Mouse (Mus musculus) T-helper 2 cell (primary cell): Measurements from ENCODE around the gene Sap30bp.

Source experiments
- in situ Hi-C: fragments of 300-600 bp; cut with MboI, MseI; formaldehyde crosslinking; loops from one replicate; pipeline ENCODE4 v1.15.1; 2025; ENCODE audit warnings: high pct_unique_total_duplicates

The Sap30bp gene

GRCm38 (mm10) chr11:115955195-115955858 is 22.2 kb downstream of the Sap30bp start:
- in situ Hi-C loops: no loop called here

DNA sequence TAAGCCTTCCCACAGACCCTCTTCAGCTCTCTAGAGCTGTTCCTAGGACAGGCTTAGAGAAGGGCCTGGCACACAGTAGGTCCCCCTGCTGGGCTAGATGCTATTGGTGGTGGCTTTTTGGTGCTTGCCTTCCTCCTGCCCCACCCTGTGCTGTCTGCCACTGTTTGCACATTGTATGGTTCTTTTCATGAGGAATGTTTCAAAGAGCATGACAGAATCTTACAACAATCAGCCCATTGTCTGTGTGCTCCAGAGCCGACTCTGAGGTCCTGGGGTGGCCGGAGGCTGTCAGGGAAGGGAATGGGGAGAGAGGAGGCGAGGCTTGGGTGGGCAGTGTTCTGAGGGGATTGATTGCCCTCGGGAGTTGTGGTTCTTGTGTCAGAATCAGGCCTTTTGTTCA is 23.4 kb downstream of the Sap30bp start:
- in situ Hi-C loops: no loop called here

GRCm38 (mm10) chr11:115957971-115958370 is 24.9 kb downstream of the Sap30bp start:
- in situ Hi-C loops: no loop called here

DNA sequence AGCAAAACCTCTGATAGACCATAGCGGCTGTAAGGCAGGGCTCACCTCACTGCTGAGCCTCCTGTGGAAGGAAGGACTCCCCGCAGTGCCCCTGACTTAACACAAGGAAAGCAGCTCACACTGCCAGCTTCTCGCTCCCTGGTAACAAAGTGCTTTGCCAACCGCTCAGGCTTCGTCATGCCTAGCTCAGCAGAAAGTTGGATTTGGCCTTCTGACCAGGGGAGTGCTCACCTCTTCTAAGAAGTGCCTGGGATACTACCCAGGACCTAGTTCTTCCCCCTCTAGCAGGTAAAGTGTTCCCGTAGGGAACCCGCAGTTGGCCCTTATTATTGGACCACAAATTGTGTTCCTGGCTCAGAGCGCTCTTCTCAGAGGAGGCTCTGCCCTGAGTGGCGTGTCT is 25.9 kb downstream of the Sap30bp start:
- in situ Hi-C loops: no loop called here

DNA sequence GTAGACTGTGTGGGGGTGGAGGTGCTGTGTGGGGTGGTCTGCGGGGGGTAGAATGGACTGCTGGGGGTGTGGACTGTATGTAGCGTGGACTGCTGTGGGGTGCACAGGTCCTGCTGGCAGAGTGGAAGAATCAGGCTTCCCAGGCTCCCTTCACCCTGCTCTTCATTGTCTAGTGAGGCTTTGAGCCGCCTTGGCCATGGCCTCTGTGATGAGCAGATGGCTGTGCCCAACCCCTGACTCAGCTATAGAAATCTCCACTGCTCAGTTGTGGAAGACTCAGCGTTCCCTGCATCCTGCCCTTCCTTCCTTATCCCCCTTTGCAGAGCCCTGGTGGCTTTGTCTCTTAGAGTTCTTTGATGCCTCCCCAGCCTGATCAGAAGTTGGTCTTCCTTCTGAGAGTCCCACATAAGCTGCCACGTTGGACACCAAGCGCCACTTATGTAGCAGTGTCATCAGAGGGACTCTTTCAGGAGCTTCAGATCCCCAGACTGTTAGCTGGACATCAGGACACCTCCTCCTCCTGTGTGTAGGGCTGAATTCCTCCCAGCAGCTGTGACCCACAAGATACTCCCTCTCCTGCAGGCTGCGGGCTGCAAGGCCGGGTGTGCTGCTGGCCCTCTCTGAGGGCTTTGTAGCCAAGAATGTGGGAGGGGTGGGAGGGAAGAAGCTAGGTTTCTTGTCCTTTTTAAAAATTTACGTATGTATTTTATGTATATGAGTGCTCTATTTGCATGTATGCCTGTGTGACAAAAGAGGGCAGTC is 29.8 kb downstream of the Sap30bp start:
- in situ Hi-C loops: loop anchor here (10.0 kb wide), 1 partner anchor 702 kb away; no protein-coding TSS in a partner anchor

- in situ Hi-C loops: loop anchor here (10.0 kb wide), 1 partner anchor 700 kb away; no protein-coding TSS in a partner anchor
Measured at GRCm38 (mm10) chr11:115964977-115965604, 32.0 kb downstream of the Sap30bp start.

DNA sequence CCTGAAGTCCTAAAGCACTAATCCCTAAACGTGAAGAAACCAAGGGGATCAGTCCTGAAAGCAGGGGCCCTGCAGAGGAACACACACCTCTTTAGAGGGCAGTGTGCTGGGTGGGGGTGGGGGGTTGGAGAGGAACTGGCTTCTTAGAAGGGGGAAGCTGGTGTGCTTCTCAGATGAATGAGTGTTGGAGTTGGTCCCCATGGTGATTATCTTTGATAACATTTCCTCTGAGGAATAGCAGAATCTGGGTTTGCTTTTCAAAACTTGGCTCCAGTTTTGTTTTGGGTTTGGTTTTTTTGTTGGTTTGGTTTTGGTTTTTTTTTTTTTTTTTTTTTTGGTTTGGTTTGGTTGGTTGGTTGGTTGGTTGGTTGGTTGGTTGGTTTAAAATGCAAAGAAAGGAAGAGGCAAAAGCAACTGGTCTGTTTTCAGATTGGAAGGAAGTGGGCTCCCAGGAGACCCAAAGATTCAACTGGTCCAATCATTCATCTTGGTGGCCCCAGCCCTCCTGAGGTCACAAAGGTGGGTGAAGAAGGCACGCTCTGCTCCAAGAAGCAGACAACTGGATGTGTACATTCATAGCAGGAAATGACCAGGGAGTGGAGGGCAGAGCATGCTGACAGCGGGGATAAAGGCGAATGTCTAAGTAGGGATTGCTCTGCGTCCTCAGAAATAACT is 35.8 kb downstream of the Sap30bp start:
- in situ Hi-C loops: loop anchor here (10.0 kb wide), 1 partner anchor 696 kb away; no protein-coding TSS in a partner anchor

DNA sequence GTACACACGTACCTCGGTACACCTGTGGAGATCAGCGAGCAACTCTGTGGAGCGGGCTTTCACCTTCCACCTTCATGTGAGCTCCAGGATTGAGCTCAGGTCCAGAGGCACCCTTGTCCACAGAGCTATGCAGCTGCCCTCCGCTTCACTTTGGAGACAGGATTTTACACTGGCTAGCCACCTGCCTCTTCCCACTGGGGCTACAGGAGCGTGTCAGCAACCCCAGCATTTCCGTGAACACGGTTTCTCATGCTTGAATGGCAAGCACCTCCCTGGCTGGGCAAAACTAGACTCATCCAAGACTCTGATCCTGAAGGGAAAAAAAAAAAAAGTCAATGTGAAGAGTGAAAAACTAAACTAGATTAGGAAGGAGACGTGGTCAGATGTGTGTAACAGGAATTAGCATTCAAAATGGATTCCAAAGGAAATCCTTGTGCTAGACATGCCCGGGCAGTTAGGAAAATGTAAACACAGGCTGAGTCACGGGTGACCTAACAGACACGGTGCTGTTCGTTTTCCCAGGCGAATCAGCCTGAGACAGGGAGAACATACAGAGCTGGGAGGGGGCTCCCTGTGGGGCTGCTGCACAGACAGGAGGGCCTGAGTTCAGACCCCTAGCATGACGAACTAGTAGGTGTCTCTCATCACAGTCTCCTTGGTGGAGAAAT is 37.1 kb downstream of the Sap30bp start:
- in situ Hi-C loops: no loop called here

DNA sequence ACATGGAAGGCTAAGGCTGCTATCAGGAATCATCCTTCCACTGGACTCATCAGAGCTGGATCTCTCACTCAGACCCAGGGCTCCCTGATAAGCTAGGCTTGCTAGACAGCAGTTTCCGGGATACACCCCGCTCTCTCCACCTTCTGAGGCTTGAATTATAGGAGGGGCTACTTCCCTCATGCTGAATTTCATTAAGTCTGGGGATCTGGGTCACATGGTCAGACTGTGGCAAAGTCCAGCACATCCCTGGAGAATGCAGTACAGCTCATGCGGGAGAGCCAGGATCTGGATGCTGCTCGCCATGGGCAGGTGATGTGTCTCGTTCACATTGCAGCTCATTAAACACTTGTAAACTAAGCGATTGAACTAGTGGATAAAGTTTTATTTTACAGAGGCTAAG is 37.9 kb downstream of the Sap30bp start:
- in situ Hi-C loops: no loop called here

- in situ Hi-C loops: no loop called here
Measured at GRCm38 (mm10) chr11:115974309-115975082, 41.4 kb downstream of the Sap30bp start, which contains the start of gene Itgb4. TSS of gene Itgb4 (plus strand) at chr11:115974709.

DNA sequence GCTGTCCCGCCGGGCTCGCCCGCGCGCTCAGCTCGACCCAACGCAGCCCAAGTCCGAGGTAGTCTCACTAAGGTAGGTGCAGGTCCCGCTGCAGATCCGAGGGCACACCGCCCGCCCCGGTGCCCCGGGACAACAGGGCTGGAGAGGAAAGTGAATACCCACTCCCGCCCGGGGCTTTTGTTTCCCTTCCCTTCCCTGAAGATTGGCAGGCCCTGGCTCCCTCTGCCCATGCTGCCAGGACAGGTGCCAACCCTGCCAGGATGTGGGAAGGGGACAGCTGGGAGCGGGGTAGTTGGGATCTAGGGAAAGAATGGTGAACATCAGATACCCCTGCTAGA is 42.0 kb downstream of the Sap30bp start:
- in situ Hi-C loops: no loop called here

- in situ Hi-C loops: no loop called here
Measured at GRCm38 (mm10) chr11:115975544-115975943, 42.5 kb downstream of the Sap30bp start.

DNA sequence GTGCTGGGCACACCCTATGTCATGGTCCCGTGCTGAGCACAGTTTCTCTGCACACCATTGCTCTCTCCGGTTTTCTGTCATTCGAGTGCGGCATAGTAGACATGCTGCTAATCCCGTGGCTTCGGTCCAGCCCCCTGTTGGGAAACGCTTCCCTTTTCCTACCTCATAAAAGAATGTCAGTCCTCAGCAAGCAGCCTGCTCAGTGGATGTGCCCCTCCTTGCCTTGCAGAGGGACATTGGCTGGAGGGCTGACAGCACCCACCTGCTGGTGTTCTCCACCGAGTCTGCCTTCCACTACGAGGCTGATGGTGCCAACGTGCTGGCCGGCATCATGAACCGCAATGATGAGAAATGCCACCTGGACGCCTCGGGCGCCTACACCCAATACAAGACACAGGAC is 49.4 kb downstream of the Sap30bp start:
- in situ Hi-C loops: no loop called here

DNA sequence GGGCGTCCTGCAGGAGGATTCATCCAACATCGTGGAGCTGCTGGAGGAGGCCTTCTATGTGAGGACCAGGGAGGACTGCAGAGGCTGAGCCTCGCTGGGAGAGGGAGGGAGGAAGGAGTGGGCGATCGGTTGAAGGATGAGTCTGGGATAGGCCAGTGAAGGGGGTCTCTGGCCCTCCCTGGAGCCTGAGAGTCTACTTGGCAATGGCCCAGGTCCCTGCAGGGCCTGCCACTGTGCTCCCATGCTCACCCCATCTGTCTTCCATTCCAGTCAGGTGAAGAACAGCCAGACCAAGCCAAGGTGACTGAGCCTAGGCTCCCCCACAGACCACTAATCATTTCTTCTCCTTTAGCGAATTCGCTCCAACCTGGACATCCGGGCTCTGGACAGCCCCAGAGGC is 50.2 kb downstream of the Sap30bp start:
- in situ Hi-C loops: no loop called here

DNA sequence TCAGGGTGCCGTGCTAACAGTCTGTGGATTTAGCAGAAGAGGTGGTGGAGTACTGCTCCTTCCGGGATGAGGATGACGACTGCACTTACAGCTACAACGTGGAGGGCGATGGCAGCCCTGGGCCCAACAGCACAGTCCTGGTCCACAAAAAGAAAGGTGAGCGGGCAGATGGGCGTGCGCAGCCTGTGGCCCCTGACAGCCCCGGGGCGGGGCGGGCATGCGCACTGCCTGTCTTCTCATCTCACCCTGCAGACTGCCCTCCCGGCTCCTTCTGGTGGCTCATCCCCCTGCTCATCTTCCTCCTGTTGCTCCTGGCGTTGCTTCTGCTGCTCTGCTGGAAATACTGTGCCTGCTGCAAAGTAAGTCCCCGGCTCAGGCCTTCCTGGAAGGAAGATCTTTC is 56.6 kb downstream of the Sap30bp start:
- in situ Hi-C loops: no loop called here

- in situ Hi-C loops: no loop called here
Measured at GRCm38 (mm10) chr11:115992098-115992497, 59.0 kb downstream of the Sap30bp start.

DNA sequence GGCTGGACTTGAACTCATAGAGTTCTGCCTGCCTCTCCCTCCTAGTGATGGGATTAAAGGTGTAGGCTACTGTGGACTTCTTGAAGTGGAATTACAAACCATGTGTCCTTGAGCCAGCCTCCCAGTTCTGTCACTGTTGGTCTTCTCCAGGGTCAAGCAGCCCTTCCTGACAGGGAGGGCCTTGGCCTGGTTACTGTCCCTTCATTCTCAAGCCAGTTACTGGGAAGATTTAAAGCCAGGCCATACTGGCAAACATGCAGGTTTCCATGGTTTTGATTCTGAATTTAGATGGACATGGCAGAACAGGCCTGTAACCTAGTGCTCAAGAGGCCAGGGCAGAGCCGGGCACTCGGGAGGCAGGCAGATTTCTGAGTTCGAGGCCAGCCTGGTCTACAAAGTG is 62.2 kb downstream of the Sap30bp start:
- in situ Hi-C loops: no loop called here

- in situ Hi-C loops: no loop called here
Measured at GRCm38 (mm10) chr11:115997047-115997446, 64.0 kb downstream of the Sap30bp start.

DNA sequence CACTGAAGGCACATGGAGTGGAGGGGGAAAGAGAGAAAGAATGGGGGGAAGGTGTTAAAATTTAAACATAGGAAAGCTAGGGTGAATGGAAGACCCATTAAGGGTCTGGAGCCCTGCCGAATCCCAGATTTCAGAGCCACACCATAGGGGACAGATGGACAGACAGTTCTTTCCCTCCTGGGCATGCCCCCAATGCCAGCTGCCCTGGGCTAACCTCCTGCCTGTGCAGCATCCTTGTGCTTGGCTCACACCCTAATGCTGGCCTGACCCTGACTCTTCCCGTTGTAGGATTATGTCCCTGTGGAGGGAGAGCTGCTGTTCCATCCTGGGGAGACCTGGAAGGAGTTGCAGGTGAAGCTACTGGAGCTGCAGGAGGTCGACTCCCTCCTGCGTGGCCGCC is 64.6 kb downstream of the Sap30bp start:
- in situ Hi-C loops: no loop called here

DNA sequence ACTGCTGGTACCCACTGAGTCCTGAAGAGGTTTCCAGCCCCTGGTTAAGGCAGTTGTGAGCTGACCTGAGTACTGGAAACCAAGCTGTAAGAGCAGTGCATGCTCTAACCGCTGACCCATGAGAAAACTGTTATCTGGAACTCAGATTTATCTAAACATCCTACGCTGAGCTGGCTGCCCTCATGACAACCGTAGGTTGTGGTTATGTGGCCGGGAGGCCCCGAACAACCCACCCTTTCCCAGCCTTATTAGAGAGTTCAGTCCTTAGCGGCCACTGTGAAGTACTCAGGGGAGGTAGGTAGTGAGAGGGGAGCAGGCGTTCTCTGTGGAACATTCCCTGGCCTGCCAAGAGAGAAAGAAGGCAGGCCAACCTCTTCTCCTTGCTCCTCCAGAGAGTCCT is 65.9 kb downstream of the Sap30bp start:
- in situ Hi-C loops: no loop called here
